Mouse (Mus musculus): ENCODE data around the gene Tma16. TPM values are rescaled to one million over a fixed set of nuclear protein-coding genes. Genes with fewer than 3 reads are reported as not detected.

Tma16 gene
- polyA plus RNA-seq, 1 experiment from 2014 or later, result 19.0 TPM

DNA sequence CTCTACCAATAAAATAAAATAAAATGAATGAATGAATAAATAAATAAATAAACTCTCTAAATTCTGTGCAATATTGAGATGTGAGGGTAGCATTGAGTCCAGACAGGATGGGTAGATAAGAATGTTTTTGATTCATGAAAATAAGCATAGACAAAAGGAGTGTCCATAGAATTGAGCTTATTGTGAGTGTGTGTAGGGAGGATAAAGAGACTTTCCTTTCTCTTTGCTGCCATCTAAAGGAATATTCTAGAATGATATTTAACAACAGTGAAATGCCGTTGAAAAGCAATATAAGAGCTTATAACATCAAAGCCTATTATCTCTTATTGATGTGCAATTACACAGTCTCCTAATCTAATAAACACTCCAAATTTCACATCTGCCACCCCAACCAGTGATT, 45.2 kb downstream of the Tma16 start:
- 31% methylated on average over 1 of the region's 1 CpGs for WGBS
- Histone ChIP-seq H3K36me3 (ENCODE audit: control insufficient read depth, insufficient read depth, low read length) (no peaks in the 10 kb centered on the region), H3K27me3 (ENCODE audit: control insufficient read depth, insufficient read depth, low read length) (no peaks in the 10 kb centered on the region), H3K27ac (replicated peaks; ENCODE audit: low read depth, low read length) (no peak overlapping the region), H3K4me3 (ENCODE audit: low read depth, low read length) (no peak overlapping the region), H3K4me1 (ENCODE audit: control insufficient read depth, insufficient read depth, low read length) (no peaks in the 10 kb centered on the region), H3K9ac (ENCODE audit: low read length) (no peak overlapping the region), H3K4me2 (ENCODE audit: low read depth, severe bottlenecking) (no peak overlapping the region), H3K9me3 (ENCODE audit: control insufficient read depth, low read length) (no peaks in the 10 kb centered on the region)
- ATAC-seq (ENCODE audit: insufficient number of reproducible peaks, low FRiP score, low TSS enrichment, low read depth), result no peak
- DNase-seq (ENCODE audit: low spot score), result no peak

DNA sequence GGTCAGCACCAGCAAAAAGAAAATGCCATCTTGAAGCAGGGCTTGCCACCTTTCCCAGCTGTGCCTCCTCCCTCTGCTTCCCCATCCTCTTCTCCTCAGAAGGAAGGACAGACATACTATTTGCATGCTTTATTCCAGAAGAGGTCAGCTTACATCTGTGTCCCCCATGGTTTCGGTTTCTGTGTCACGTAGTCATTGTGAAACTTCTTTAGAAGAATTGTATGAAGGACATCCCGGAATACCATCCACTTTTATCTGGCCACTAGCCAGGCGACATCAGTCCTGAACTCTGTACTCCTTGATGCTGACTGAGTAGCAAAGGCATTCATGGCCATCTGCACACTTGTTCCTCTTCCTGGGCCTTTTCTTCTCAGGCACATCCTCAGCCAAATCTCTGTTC, 47.9 kb downstream of the Tma16 start:
- H3K4me3 ChIP-seq (ENCODE audit: low read depth, low read length), result no peak overlapping the region
- ATAC-seq (ENCODE audit: insufficient number of reproducible peaks, low FRiP score, low TSS enrichment, low read depth) (no peak), DNase-seq (ENCODE audit: low spot score) (no peak)
- H3K27me3 ChIP-seq (ENCODE audit: control insufficient read depth, insufficient read depth, low read length), result no peaks in the 10 kb centered on the region
- no peak overlapping the region for H3K4me2 ChIP-seq (ENCODE audit: low read depth, severe bottlenecking)
- WGBS, result 90% methylated on average over 4 of the region's 4 CpGs
- H3K27ac ChIP-seq (replicated peaks; ENCODE audit: low read depth, low read length), result no peak overlapping the region
- H3K9me3 ChIP-seq (ENCODE audit: control insufficient read depth, low read length), result no peaks in the 10 kb centered on the region
- no peaks in the 10 kb centered on the region for H3K36me3 ChIP-seq (ENCODE audit: control insufficient read depth, insufficient read depth, low read length)
- no peaks in the 10 kb centered on the region for H3K4me1 ChIP-seq (ENCODE audit: control insufficient read depth, insufficient read depth, low read length)
- H3K9ac ChIP-seq (ENCODE audit: low read length), result no peak overlapping the region

DNA sequence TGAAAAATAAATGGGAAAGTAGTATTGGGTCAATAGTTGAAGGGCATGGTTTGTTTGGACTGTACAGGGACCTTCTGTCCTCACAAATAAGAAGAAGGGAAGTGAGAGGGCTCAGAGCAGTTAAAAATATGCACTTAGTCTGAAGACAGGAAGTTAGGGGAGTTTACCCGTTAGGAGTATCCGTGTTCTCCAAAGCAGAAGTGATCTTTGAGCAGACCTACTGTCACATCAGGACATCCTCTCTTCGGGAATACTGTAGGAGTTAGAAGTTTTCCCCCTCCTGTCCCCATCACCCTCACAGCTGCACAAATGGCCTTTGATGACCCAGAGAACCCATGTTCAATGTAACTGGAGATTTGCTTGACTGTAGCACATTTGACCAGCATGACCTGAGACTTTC, 48.4 kb downstream of the Tma16 start:
- Histone ChIP-seq H3K36me3 (ENCODE audit: control insufficient read depth, insufficient read depth, low read length) (no peaks in the 10 kb centered on the region), H3K4me3 (ENCODE audit: low read depth, low read length) (no peak overlapping the region), H3K9me3 (ENCODE audit: control insufficient read depth, low read length) (no peaks in the 10 kb centered on the region), H3K4me1 (ENCODE audit: control insufficient read depth, insufficient read depth, low read length) (no peaks in the 10 kb centered on the region), H3K27ac (replicated peaks; ENCODE audit: low read depth, low read length) (no peak overlapping the region), H3K9ac (ENCODE audit: low read length) (no peak overlapping the region), H3K4me2 (ENCODE audit: low read depth, severe bottlenecking) (no peak overlapping the region), H3K27me3 (ENCODE audit: control insufficient read depth, insufficient read depth, low read length) (no peaks in the 10 kb centered on the region)
- ATAC-seq (ENCODE audit: insufficient number of reproducible peaks, low FRiP score, low TSS enrichment, low read depth) (no peak), DNase-seq (ENCODE audit: low spot score) (no peak)
- 83% methylated on average over 3 of the region's 3 CpGs for WGBS

DNA sequence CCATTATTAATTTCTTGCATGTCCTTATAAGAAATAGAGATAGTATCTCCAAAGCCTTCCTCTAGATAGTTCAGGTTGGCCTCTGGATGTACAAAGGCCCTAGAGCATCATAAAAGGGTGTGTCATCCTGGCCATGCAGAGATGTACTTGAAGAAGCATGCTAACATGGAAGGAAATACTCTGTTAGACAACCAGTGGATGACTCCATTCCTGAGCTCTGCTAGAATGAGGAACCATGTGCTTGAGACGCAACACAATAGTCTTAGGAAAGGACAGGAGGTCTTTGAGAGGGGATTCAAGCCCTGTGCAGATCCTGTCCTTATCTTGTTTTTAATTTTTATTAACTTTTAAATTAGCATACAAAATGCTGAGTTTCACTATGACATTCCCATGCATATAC, 49.5 kb downstream of the Tma16 start:
- Histone ChIP-seq H3K27me3 (ENCODE audit: control insufficient read depth, insufficient read depth, low read length) (no peaks in the 10 kb centered on the region), H3K4me3 (ENCODE audit: low read depth, low read length) (no peak overlapping the region), H3K9ac (ENCODE audit: low read length) (no peak overlapping the region), H3K9me3 (ENCODE audit: control insufficient read depth, low read length) (no peaks in the 10 kb centered on the region), H3K36me3 (ENCODE audit: control insufficient read depth, insufficient read depth, low read length) (no peaks in the 10 kb centered on the region), H3K4me1 (ENCODE audit: control insufficient read depth, insufficient read depth, low read length) (no peaks in the 10 kb centered on the region), H3K4me2 (ENCODE audit: low read depth, severe bottlenecking) (no peak overlapping the region), H3K27ac (replicated peaks; ENCODE audit: low read depth, low read length) (no peak overlapping the region)
- 96% methylated on average over 1 of the region's 1 CpGs for WGBS
- DNase-seq (ENCODE audit: low spot score) (no peak), ATAC-seq (ENCODE audit: insufficient number of reproducible peaks, low FRiP score, low TSS enrichment, low read depth) (no peak)

DNA sequence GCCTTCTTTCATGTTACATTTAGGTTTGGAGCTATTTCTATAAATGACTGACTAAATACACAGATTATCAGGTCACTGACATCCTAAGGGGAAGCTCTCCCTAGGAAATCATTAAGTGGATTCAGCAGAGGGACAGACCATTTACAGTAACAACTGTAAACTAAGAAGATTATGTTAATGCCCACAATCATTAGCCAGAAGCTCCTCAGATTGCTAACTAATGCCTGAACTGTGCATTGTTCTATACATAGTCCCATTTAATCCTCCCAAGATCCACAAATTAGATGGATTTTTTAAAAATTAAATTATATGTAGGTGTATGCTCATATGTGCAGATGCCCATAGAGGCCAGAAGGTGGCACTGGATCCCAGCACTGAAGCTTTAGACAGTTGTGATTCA, 52.8 kb downstream of the Tma16 start:
- DNase-seq (ENCODE audit: low spot score) (no peak), ATAC-seq (ENCODE audit: insufficient number of reproducible peaks, low FRiP score, low TSS enrichment, low read depth) (no peak)
- H3K27ac ChIP-seq (replicated peaks; ENCODE audit: low read depth, low read length), result no peak overlapping the region
- H3K36me3 ChIP-seq (ENCODE audit: control insufficient read depth, insufficient read depth, low read length), result no peaks in the 10 kb centered on the region
- H3K9me3 ChIP-seq (ENCODE audit: control insufficient read depth, low read length), result no peaks in the 10 kb centered on the region
- H3K27me3 ChIP-seq (ENCODE audit: control insufficient read depth, insufficient read depth, low read length), result no peaks in the 10 kb centered on the region
- H3K9ac ChIP-seq (ENCODE audit: low read length), result no peak overlapping the region
- H3K4me2 ChIP-seq (ENCODE audit: low read depth, severe bottlenecking), result no peak overlapping the region
- H3K4me3 ChIP-seq (ENCODE audit: low read depth, low read length), result no peak overlapping the region
- H3K4me1 ChIP-seq (ENCODE audit: control insufficient read depth, insufficient read depth, low read length), result no peaks in the 10 kb centered on the region

DNA sequence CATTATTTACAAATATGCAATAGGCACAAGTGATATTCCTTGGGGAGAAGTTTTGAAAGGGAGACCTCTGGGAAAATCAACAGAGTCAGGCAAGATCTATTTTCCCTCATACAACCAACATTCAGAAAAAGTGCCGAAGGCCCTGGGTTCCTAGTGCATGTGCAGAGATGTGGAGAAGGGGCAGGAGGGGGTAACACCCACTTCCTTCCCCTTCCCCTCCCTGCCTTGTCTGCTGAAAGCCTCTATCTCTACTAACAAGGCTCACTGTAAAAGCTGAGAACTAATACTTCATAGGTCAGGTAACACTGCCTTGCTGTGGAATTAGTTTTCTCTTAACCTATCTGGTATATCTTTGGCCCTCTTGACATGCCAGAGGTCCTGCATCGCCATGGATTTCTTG, 55.7 kb downstream of the Tma16 start:
- H3K4me1 ChIP-seq (ENCODE audit: control insufficient read depth, insufficient read depth, low read length), result no peaks in the 10 kb centered on the region
- H3K9ac ChIP-seq (ENCODE audit: low read length), result no peak overlapping the region
- DNase-seq (ENCODE audit: low spot score) (no peak), ATAC-seq (ENCODE audit: insufficient number of reproducible peaks, low FRiP score, low TSS enrichment, low read depth) (no peak)
- no peak overlapping the region for H3K4me3 ChIP-seq (ENCODE audit: low read depth, low read length)
- no peaks in the 10 kb centered on the region for H3K27me3 ChIP-seq (ENCODE audit: control insufficient read depth, insufficient read depth, low read length)
- H3K36me3 ChIP-seq (ENCODE audit: control insufficient read depth, insufficient read depth, low read length), result no peaks in the 10 kb centered on the region
- no peak overlapping the region for H3K4me2 ChIP-seq (ENCODE audit: low read depth, severe bottlenecking)
- no peak overlapping the region for H3K27ac ChIP-seq (replicated peaks; ENCODE audit: low read depth, low read length)
- 76% methylated on average over 2 of the region's 2 CpGs for WGBS
- no peaks in the 10 kb centered on the region for H3K9me3 ChIP-seq (ENCODE audit: control insufficient read depth, low read length)

Other genes with a start within 250 kb of the Tma16 start
- not detected in 2 replicates for gene Tktl2, start 25.2 kb upstream of the Tma16 start, polyA plus RNA-seq (2014; fragmentation: Nextera tagmentation; extraction: Ambion mirVana)
- gene Npy5r, start 201.6 kb upstream of the Tma16 start, polyA plus RNA-seq (2014; fragmentation: Nextera tagmentation; extraction: Ambion mirVana), result 0.07 TPM in 1 of 2 replicates, not detected in the other
- 0.35 and 0.64 TPM in 2 replicates for gene Npy1r, start 210.7 kb upstream of the Tma16 start, polyA plus RNA-seq (2014; fragmentation: Nextera tagmentation; extraction: Ambion mirVana)